ENCODE assay signal across 1 mouse cellular context in genomic region chr4:62454995-62455394, GRCm38 (mm10).
TF ChIP-seq lines count a peak whose summit lies in the region.

No protein-coding gene starts in this region.

TF ChIP-seq in MEL, 35 proteins besides CTCF, POLR2A, EP300 and RAD21 (continued from another document):
- TF ChIP-seq ZC3H11A (IDR thresholded peaks at IDR 0.05; ENCODE audit: low read depth, low read length) = peak; percentile 58
- no peak for TF ChIP-seq ZMIZ1 (IDR thresholded peaks at IDR 0.05; ENCODE audit: low read depth, low read length)
- TF ChIP-seq MXI1 (IDR thresholded peaks at IDR 0.05; ENCODE audit: low read depth, low read length) = no peak
- no peak for TF ChIP-seq RCOR1 (IDR thresholded peaks at IDR 0.05; ENCODE audit: low read depth, low read length)
- no peak for TF ChIP-seq MEF2A (IDR thresholded peaks at IDR 0.05; ENCODE audit: extremely low read depth, insufficient replicate concordance, low read depth, low read length, poor library complexity, severe bottlenecking)
- TF ChIP-seq USF1 (IDR thresholded peaks at IDR 0.05; ENCODE audit: low read depth, low read length) = no peak
- no peak for TF ChIP-seq E2F4 (IDR thresholded peaks at IDR 0.05; ENCODE audit: borderline replicate concordance, low read depth, low read length)
- no peak for TF ChIP-seq CHD1 (IDR thresholded peaks at IDR 0.05; ENCODE audit: low read depth, low read length)
